Mouse (Mus musculus) limb, embryonic 14.5 days (tissue): ENCODE data around the gene Pik3cb. TPM values are rescaled to one million over a fixed set of nuclear protein-coding genes. Genes with fewer than 3 reads are reported as not detected.

Experiments used
- ATAC-seq: fragments of 200-750 bp; cut with Nextera tagmentation; 2 replicates; pipeline ENCODE4 v1.8.0; 2017; ENCODE audit warnings: low read depth, moderate number of reproducible peaks, moderate TSS enrichment; ENCODE audit not compliant: low FRiP score
- DNase-seq: peaks from one replicate; pipeline ENCODE4 v3.0.0-alpha.2; 2015; ENCODE audit warnings: low spot score
- H3K27ac ChIP-seq: fragments of 300-500 bp; sonication (generic); replicated peaks from 2 replicates; pipeline ENCODE4 v1.5.1; 2014; ENCODE audit warnings: low read depth, mild to moderate bottlenecking, low read length, moderate library complexity, mixed read lengths
- H3K27me3 ChIP-seq: fragments of 300-500 bp; sonication (generic); 2 replicates; pipeline ENCODE4 v1.6.1; 2014; ENCODE audit warnings: low read length, mixed read lengths; ENCODE audit not compliant: control insufficient read depth, insufficient read depth
- H3K36me3 ChIP-seq: fragments of 300-500 bp; sonication (generic); 2 replicates; pipeline ENCODE4 v1.6.1; 2014; ENCODE audit warnings: mild to moderate bottlenecking, low read length, moderate library complexity, mixed read lengths; ENCODE audit not compliant: control insufficient read depth, insufficient read depth
- H3K4me1 ChIP-seq: fragments of 300-500 bp; sonication (generic); 2 replicates; pipeline ENCODE4 v1.6.1; 2014; ENCODE audit warnings: antibody characterized with exemption, low read length, mixed read lengths; ENCODE audit not compliant: control insufficient read depth, insufficient read depth
- H3K4me2 ChIP-seq: fragments of 300-500 bp; sonication (generic); replicated peaks from 2 replicates; pipeline ENCODE4 v1.6.1; 2014; ENCODE audit warnings: low read depth, mild to moderate bottlenecking, low read length, moderate library complexity; ENCODE audit not compliant: severe bottlenecking
- H3K4me3 ChIP-seq: fragments of 300-500 bp; sonication (generic); replicated peaks from 2 replicates; pipeline ENCODE4 v1.5.1; 2014; ENCODE audit warnings: low read length
- H3K9ac ChIP-seq: fragments of 300-500 bp; sonication (generic); 2 replicates; pipeline ENCODE4 v1.6.1; 2014; ENCODE audit warnings: mild to moderate bottlenecking, low read depth, low read length, moderate library complexity; ENCODE audit not compliant: severe bottlenecking
- H3K9me3 ChIP-seq: fragments of 300-500 bp; sonication (generic); 2 replicates; pipeline ENCODE4 v1.6.1; 2016; ENCODE audit warnings: low read length; ENCODE audit not compliant: control insufficient read depth
- POLR2A ChIP-seq: fragments of 200-500 bp; IDR thresholded peaks from 2 replicates; pipeline ENCODE4 v1.8.0; 2012; ENCODE audit warnings: inconsistent platforms, mild to moderate bottlenecking, moderate library complexity, borderline replicate concordance; ENCODE audit not compliant: insufficient read depth, insufficient read length; ENCODE audit errors: extremely low read depth
- WGBS: fragments of 180-500 bp; shearing (Covaris S2); extraction: QIAGEN DNeasy Blood & Tissue Kit; methylation state at CpG from one replicate; pipeline ENCODE4 v1.1.7; 2014; 5-methylcytosine and 5-hydroxymethylcytosine counted together
- polyA plus RNA-seq, 2 experiments: library from polyadenylated mRNA; depleted of rRNA in 1 of 2; stranded (reverse) in 1 of 2; unstranded in 1 of 2; fragments of >200 nt; fragmentation: Nextera tagmentation in 1 of 2; extraction: Ambion mirVana in 1 of 2; gene quantifications; 2 replicates each; pipeline versions ENCODE4 v1.2.1 to v1.2.3; 2012 to 2014

Pik3cb gene
- polyA plus RNA-seq, 2 experiments: 1.1 to 3.1 TPM

GRCm38 (mm10) chr9:99175774-99176173 is 35.4 kb upstream of the Pik3cb start:
- no peak overlapping the region for H3K4me3 ChIP-seq
- H3K36me3 ChIP-seq: no peaks in the 10 kb centered on the region
- H3K4me1 ChIP-seq: no peaks in the 10 kb centered on the region
- WGBS: 79% methylated on average over 6 of the region's 6 CpGs
- no peak overlapping the region for H3K9ac ChIP-seq
- DNase-seq (no peak), ATAC-seq (no peak)
- H3K9me3 ChIP-seq: no peaks in the 10 kb centered on the region
- H3K4me2 ChIP-seq: no peak overlapping the region
- no peak overlapping the region for H3K27ac ChIP-seq
- H3K27me3 ChIP-seq: no peaks in the 10 kb centered on the region
- TF ChIP-seq POLR2A: no peak

- WGBS: 73% methylated on average over 2 of the region's 2 CpGs
- ATAC-seq: no peak
- Histone ChIP-seq H3K36me3 (no peaks in the 10 kb centered on the region), H3K27ac (no peak overlapping the region), H3K9ac (no peak overlapping the region), H3K4me3 (no peak overlapping the region), H3K4me1 (no peaks in the 10 kb centered on the region), H3K27me3 (no peaks in the 10 kb centered on the region), H3K4me2 (no peak overlapping the region), H3K9me3 (no peaks in the 10 kb centered on the region)
- DNase-seq: no peak
- no peak for TF ChIP-seq POLR2A
These were observed 32.4 kb upstream of the Pik3cb start for GRCm38 (mm10) chr9:99172811-99173210.

DNA sequence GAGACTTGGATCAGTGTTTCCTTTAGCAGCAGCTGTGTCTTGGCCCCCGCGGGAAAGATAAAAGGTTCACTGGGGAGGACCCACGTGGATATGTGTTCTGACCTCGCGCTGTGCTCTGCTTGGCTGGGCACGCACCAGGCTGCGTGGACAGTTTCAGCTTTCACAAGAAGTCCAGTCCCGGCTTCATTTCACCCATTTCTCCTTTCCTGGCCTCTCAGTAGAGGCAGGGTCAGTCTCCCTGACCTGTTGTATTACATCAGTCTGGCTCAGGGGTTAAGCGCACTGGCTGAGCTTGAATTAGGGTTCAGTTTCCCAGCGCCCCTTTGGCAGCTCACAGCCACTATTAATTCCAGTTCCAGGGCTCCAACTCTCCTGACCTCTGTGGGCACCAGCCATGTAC is 30.8 kb upstream of the Pik3cb start:
- TF ChIP-seq POLR2A: no peak
- H3K27ac ChIP-seq: no peak overlapping the region
- 58% methylated on average over 10 of the region's 10 CpGs for WGBS
- H3K36me3 ChIP-seq: no peaks in the 10 kb centered on the region
- H3K4me1 ChIP-seq: no peaks in the 10 kb centered on the region
- no peak overlapping the region for H3K4me2 ChIP-seq
- no peak overlapping the region for H3K4me3 ChIP-seq
- DNase-seq: no peak
- no peak overlapping the region for H3K9ac ChIP-seq
- no peak for ATAC-seq
- no peaks in the 10 kb centered on the region for H3K9me3 ChIP-seq
- no peaks in the 10 kb centered on the region for H3K27me3 ChIP-seq

- no peak for DNase-seq
- no peak for ATAC-seq
These were observed 28.6 kb upstream of the Pik3cb start for GRCm38 (mm10) chr9:99169029-99169428.

DNA sequence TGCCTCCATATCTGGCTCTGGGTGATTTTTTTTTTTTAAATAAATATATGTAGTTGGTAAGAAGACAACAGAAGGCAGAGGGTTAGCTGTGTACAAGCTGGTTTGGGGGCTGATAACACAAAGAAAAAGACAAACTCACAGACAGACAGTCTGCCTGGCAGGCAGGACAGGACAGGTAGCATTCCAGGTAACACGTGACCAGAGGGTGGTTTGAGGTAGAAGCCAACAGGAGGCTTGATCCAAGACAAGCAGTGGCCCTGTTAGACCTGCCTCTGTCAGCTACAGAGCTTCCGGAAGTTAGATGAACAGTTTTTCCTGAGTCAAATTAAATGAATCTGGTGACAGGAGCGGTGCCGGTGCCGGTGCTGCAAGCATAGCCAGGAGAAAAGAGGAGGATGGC is 26.5 kb upstream of the Pik3cb start:
- no peaks in the 10 kb centered on the region for H3K27me3 ChIP-seq
- WGBS: 68% methylated on average over 5 of the region's 5 CpGs
- H3K9ac ChIP-seq: no peak overlapping the region
- DNase-seq (no peak), ATAC-seq (no peak)
- H3K4me3 ChIP-seq: no peak overlapping the region
- H3K27ac ChIP-seq: no peak overlapping the region; the same call in 1 of the 2 replicates
- no peaks in the 10 kb centered on the region for H3K9me3 ChIP-seq
- no peak overlapping the region for H3K4me2 ChIP-seq
- no peaks in the 10 kb centered on the region for H3K36me3 ChIP-seq
- TF ChIP-seq POLR2A: no peak
- no peaks in the 10 kb centered on the region for H3K4me1 ChIP-seq

More at GRCm38 (mm10) chr9:99169029-99169428, 28.6 kb upstream of the Pik3cb start:
- no peaks in the 10 kb centered on the region for H3K36me3 ChIP-seq
- H3K27ac ChIP-seq: no peak overlapping the region
- no peak overlapping the region for H3K4me3 ChIP-seq
- H3K4me1 ChIP-seq: no peaks in the 10 kb centered on the region
- H3K4me2 ChIP-seq: no peak overlapping the region
- H3K9ac ChIP-seq: no peak overlapping the region
- 71% methylated on average over 4 of the region's 4 CpGs for WGBS
- H3K9me3 ChIP-seq: no peaks in the 10 kb centered on the region
- TF ChIP-seq POLR2A: no peak
- H3K27me3 ChIP-seq: no peaks in the 10 kb centered on the region

- Histone ChIP-seq H3K4me3 (no peak overlapping the region), H3K9me3 (no peaks in the 10 kb centered on the region), H3K27ac (no peak overlapping the region), H3K4me2 (no peak overlapping the region), H3K36me3 (no peaks in the 10 kb centered on the region), H3K4me1 (no peaks in the 10 kb centered on the region), H3K9ac (no peak overlapping the region), H3K27me3 (no peaks in the 10 kb centered on the region)
- WGBS: 75% methylated on average over 6 of the region's 6 CpGs
- no peak for TF ChIP-seq POLR2A
- DNase-seq: no peak
- ATAC-seq: no peak
These were observed 25.5 kb upstream of the Pik3cb start for GRCm38 (mm10) chr9:99165956-99166355.
